Mouse (Mus musculus) retina, adult 2 months (tissue): Measurements from ENCODE around the gene Resf1.
"Not testable (repeated sequence)": the region's sequence is repeated elsewhere in the genome, so short reads cannot be mapped to it uniquely, and the experiment has no call there.

ENCODE experiments used
- DNase-seq: peaks from one replicate; pipeline ENCODE4 v3.0.0-alpha.2; 2012; ENCODE audit warnings: low read depth, low spot score

Resf1 gene

GRCm38 (mm10) chr6:149344372-149344771 lies 35.2 kb downstream of the Resf1 start:
- no peak for DNase-seq

GRCm38 (mm10) chr6:149348211-149348610 lies 39.0 kb downstream of the Resf1 start:
- DNase-seq: not testable (repeated sequence)

- no peak for DNase-seq
Measured at GRCm38 (mm10) chr6:149354826-149355495, 45.7 kb downstream of the Resf1 start.

DNA sequence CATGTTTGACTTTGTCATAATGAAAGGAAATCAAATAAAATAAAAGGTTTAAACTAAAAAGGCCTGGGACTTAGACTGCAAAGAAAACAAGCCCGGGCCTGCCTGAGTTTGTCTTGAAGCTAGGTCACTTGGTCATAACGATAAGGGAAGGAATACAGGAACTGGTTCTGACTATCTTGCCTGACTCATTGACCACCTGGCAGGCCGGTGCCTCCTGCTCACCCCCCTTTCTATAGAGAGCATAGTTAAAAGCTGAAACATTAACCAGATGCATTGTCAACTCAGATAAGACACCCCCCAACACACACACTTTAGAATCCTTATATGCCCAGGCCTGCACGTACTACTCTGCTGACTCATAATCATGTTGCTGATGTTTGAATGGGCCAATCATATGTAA lies 46.6 kb downstream of the Resf1 start:
- DNase-seq: not testable (repeated sequence)

- no peak for DNase-seq
Measured at GRCm38 (mm10) chr6:149357155-149357554, 47.9 kb downstream of the Resf1 start.

DNA sequence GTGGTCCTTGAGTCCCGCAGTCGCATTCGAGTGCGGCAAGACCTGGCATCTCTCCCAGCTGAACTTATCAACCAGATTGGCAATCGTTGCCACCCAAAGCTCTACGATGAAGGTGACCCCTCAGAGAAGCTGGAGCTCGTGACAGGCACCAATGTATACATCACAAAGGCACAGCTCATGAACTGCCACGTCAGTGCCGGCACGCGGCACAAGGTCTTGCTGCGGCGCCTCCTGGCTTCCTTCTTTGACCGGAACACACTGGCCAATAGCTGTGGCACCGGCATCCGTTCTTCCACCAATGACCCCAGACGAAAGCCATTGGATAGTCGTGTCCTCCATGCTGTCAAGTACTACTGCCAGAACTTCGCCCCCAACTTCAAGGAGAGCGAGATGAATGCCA lies 53.3 kb downstream of the Resf1 start:
- DNase-seq: not testable (repeated sequence)

DNA sequence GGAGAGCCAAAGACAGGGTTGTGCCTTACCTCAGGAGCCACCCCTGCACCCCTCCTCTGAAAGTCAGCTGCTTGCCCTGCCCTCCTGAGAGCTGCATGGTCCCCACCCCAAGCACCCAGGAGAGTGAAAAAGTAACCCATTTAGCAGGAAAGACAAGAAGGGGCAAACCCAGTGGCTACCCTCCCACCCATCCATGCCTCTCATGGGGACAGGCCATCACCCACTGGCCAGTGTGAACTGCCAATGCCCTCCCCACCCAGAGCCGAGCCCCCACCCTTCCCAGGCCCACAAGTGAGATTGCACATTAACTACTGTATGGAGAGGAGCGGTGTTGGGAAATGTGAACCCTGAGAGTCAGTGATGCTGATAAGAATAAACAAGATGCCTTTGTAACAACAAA lies 56.8 kb downstream of the Resf1 start:
- not testable (repeated sequence) for DNase-seq

GRCm38 (mm10) chr6:149366403-149366802 lies 57.2 kb downstream of the Resf1 start:
- no peak for DNase-seq

GRCm38 (mm10) chr6:149374986-149375457 lies 65.8 kb downstream of the Resf1 start:
- DNase-seq: peak; percentile 42

- no peak for DNase-seq
Measured at GRCm38 (mm10) chr6:149383531-149383930, 74.3 kb downstream of the Resf1 start.
